ENCODE assay signal across 20 mouse cellular contexts in genomic region chr8:124379289-124379688, GRCm38 (mm10).
DNase-seq lines count a peak whose midpoint lies in the region; ATAC-seq and TF ChIP-seq lines count a peak whose summit lies in the region.
"Had no signal": no experiment of that assay in that cellular context is flagged by ENCODE, and none has a peak within 500 bp of the region (broad histone marks: within the 10 kb centered on the region; RNA-seq: fewer than 3 reads in every experiment).

No protein-coding gene starts in this region.

- H3K27ac ChIP-seq in heart, adult 2 months, result no peak overlapping the region
- H3K27ac ChIP-seq in liver, embryonic 14.5 days, result no peak overlapping the region
- no peak overlapping the region for H3K27ac ChIP-seq in liver, embryonic 11.5 days (ENCODE audit: low read depth, low read length)
- H3K27ac ChIP-seq in ES-Bruce4 (ENCODE audit: insufficient read depth, low read length), result no peak overlapping the region
- H3K27ac ChIP-seq: embryonic facial prominence, embryonic 15.5 days; heart, embryonic 10.5 days; hindbrain, embryonic 13.5 days; kidney, embryonic 15.5 days; macrophage; midbrain, embryonic 10.5 days had no signal

- H3K36me3 ChIP-seq in heart, adult 2 months (ENCODE audit: control insufficient read depth, insufficient read depth, low read length), result no peaks in the 10 kb centered on the region
- H3K36me3 ChIP-seq in liver, embryonic 14.5 days (replicated peaks; ENCODE audit: control insufficient read depth, insufficient read depth, low read depth), result no peaks in the 10 kb centered on the region
- no peaks in the 10 kb centered on the region for H3K36me3 ChIP-seq in liver, embryonic 11.5 days (ENCODE audit: control insufficient read depth, insufficient read depth, low read length)
- H3K36me3 ChIP-seq in ES-Bruce4 (ENCODE audit: control insufficient read depth, insufficient read depth, low read length, poor library complexity, severe bottlenecking), result no peaks in the 10 kb centered on the region
- H3K36me3 ChIP-seq: embryonic facial prominence, embryonic 15.5 days; heart, embryonic 10.5 days; kidney, embryonic 15.5 days; midbrain, embryonic 10.5 days had no signal

- H3K79me2 ChIP-seq in heart, adult 2 months (replicated peaks; ENCODE audit: control insufficient read depth, insufficient read depth, low read length), result no peaks in the 10 kb centered on the region

- 73% methylated on average over 6 of the region's 6 CpGs for WGBS in heart, adult 2 months
- 59% methylated on average over 6 of the region's 6 CpGs for WGBS in liver, embryonic 14.5 days (ENCODE audit: insufficient replicate concordance)
- WGBS in liver, embryonic 11.5 days, result 69% methylated on average over 6 of the region's 6 CpGs

- H3K4me3 ChIP-seq in heart, adult 2 months, result no peak overlapping the region
- no peak overlapping the region for H3K4me3 ChIP-seq in liver, embryonic 14.5 days (ENCODE audit: insufficient read depth in 1 of 2, low read depth in 2 of 2, low read length in 2 of 2)
- H3K4me3 ChIP-seq in liver, embryonic 11.5 days (ENCODE audit: low read depth, low read length), result no peak overlapping the region
- no peak overlapping the region for H3K4me3 ChIP-seq in ES-Bruce4 (ENCODE audit: low read depth, low read length)
- H3K4me3 ChIP-seq: embryonic facial prominence, embryonic 15.5 days; heart, embryonic 10.5 days; hindbrain, embryonic 13.5 days; kidney, embryonic 15.5 days; midbrain, embryonic 10.5 days had no signal

- no peak for ATAC-seq in liver, embryonic 14.5 days (ENCODE audit: insufficient read depth)
- ATAC-seq in liver, embryonic 11.5 days (replicated peaks; ENCODE audit: low FRiP score), result no peak
- ATAC-seq: forebrain, embryonic 16.5 days had no signal

- no peaks in the 10 kb centered on the region for H3K27me3 ChIP-seq in heart, adult 2 months (ENCODE audit: control insufficient read depth, insufficient read depth, low read length)
- no peaks in the 10 kb centered on the region for H3K27me3 ChIP-seq in liver, embryonic 14.5 days (ENCODE audit: control insufficient read depth, insufficient read depth, low read length)
- no peaks in the 10 kb centered on the region for H3K27me3 ChIP-seq in liver, embryonic 11.5 days (replicated peaks; ENCODE audit: control insufficient read depth, insufficient read depth, low read length)
- no peaks in the 10 kb centered on the region for H3K27me3 ChIP-seq in ES-Bruce4 (ENCODE audit: control insufficient read depth, insufficient read depth, low read length, poor library complexity, severe bottlenecking)
- H3K27me3 ChIP-seq: embryonic facial prominence, embryonic 15.5 days; hindbrain, embryonic 13.5 days; kidney, embryonic 15.5 days had no signal

- H3K4me1 ChIP-seq in heart, adult 2 months (ENCODE audit: control insufficient read depth, insufficient read depth, low read length), result peaks cover 2% of the 10 kb centered on the region; the same call in 1 of the 2 replicates
- no peaks in the 10 kb centered on the region for H3K4me1 ChIP-seq in liver, embryonic 14.5 days (replicated peaks; ENCODE audit: control insufficient read depth in 2 of 2, insufficient read depth in 2 of 2, low read length in 1 of 2)
- no peaks in the 10 kb centered on the region for H3K4me1 ChIP-seq in liver, embryonic 11.5 days (replicated peaks; ENCODE audit: control insufficient read depth, insufficient read depth, low read length)
- no peaks in the 10 kb centered on the region for H3K4me1 ChIP-seq in ES-Bruce4 (ENCODE audit: control insufficient read depth, insufficient read depth, low read length)
- H3K4me1 ChIP-seq: kidney, embryonic 15.5 days had no signal

- no peaks in the 10 kb centered on the region for H3K9me3 ChIP-seq in liver, embryonic 14.5 days (ENCODE audit: control insufficient read depth, low read length)
- H3K9me3 ChIP-seq in liver, embryonic 11.5 days (ENCODE audit: control insufficient read depth, low read length), result no peaks in the 10 kb centered on the region
- H3K9me3 ChIP-seq in ES-Bruce4 (replicated peaks; ENCODE audit: control insufficient read depth, insufficient read depth, low read length, poor library complexity, severe bottlenecking), result no peaks in the 10 kb centered on the region
- H3K9me3 ChIP-seq: embryonic facial prominence, embryonic 15.5 days; heart, embryonic 10.5 days; hindbrain, embryonic 13.5 days; kidney, embryonic 15.5 days; midbrain, embryonic 10.5 days had no signal

- H3K9ac ChIP-seq in heart, adult 2 months (ENCODE audit: low read depth, low read length), result no peak overlapping the region
- H3K9ac ChIP-seq in liver, embryonic 14.5 days (replicated peaks), result no peak overlapping the region
- H3K9ac ChIP-seq in liver, embryonic 11.5 days (ENCODE audit: low read depth, low read length), result no peak overlapping the region
- H3K9ac ChIP-seq in ES-Bruce4 (ENCODE audit: low read depth, poor library complexity, severe bottlenecking), result no peak overlapping the region
- H3K9ac ChIP-seq: embryonic facial prominence, embryonic 15.5 days; hindbrain, embryonic 13.5 days; kidney, embryonic 15.5 days had no signal

- TF ChIP-seq CTCF in heart, adult 2 months (IDR thresholded peaks at IDR 0.05), result 0 out of 2 replicates have a peak, but pooled peaks have one; percentile 1
- TF ChIP-seq CTCF in liver, embryonic 14.5 days (IDR thresholded peaks at IDR 0.05; ENCODE audit: low read depth), result 0 out of 2 replicates have a peak, but pooled peaks have one; percentile 25
- peak; percentile 23 for TF ChIP-seq CTCF in ES-Bruce4 (IDR thresholded peaks at IDR 0.05; ENCODE audit: low read depth, low read length)

- intact Hi-C loops in heart, adult 2 months (cut with DNase I), result no loop called here

- TF ChIP-seq POLR2A in heart, adult 2 months (IDR thresholded peaks at IDR 0.05; ENCODE audit: insufficient read depth, low read depth, low read length), result no peak
- no peak for TF ChIP-seq POLR2A in ES-Bruce4 (IDR thresholded peaks at IDR 0.05; ENCODE audit: insufficient read depth, low read length)

- H3K4me2 ChIP-seq in liver, embryonic 14.5 days (ENCODE audit: low read depth), result no peak overlapping the region
- H3K4me2 ChIP-seq in liver, embryonic 11.5 days, result no peak overlapping the region
- H3K4me2 ChIP-seq: embryonic facial prominence, embryonic 15.5 days; hindbrain, embryonic 13.5 days; kidney, embryonic 15.5 days had no signal

- DNase-seq in heart, adult 2 months, result no peak
- no peak for DNase-seq in heart, adult 8-10 months (ENCODE audit: low spot score)
- DNase-seq in liver, embryonic 14.5 days (ENCODE audit: low read depth in 3 of 3, low spot score in 3 of 3), result no peak
- no peak for DNase-seq in liver, embryonic 11.5 days (ENCODE audit: low spot score)
- DNase-seq in 3T3-L1 (ENCODE audit: low read depth, low spot score), result peak; percentile 9
- DNase-seq in gastrocnemius, postnatal 4 days (ENCODE audit: low spot score in 2 of 2), result no peak
- DNase-seq: cerebellum, postnatal 14 days; gastrocnemius, postnatal 25 days; heart, postnatal 10 days; lung, adult 2 months; right cerebral cortex, adult 18-20 months; thymus, postnatal 4 days had no signal

- TF ChIP-seq EP300 in heart, adult 2 months (IDR thresholded peaks at IDR 0.05; ENCODE audit: insufficient read depth, low read depth, low read length), result no peak
- TF ChIP-seq EP300 in liver, embryonic 14.5 days (IDR thresholded peaks at IDR 0.05; ENCODE audit: low read depth), result no peak
- TF ChIP-seq EP300 in ES-Bruce4 (IDR thresholded peaks at IDR 0.05; ENCODE audit: insufficient read depth, low read depth, low read length), result no peak
